Mouse (Mus musculus) cortical plate, adult 2 months (tissue): ENCODE results near the gene Dzank1.

Experiments used
- CTCF ChIP-seq: fragments of 200-500 bp; IDR thresholded peaks from 2 replicates; pipeline ENCODE4 v1.5.1; 2011; ENCODE audit warnings: mild to moderate bottlenecking, control low read depth, low read length; ENCODE audit not compliant: insufficient read depth; ENCODE audit errors: extremely low read depth
- POLR2A ChIP-seq: fragments of 200-500 bp; IDR thresholded peaks from 2 replicates; pipeline ENCODE4 v1.6.1; 2011; ENCODE audit warnings: mild to moderate bottlenecking, low read length, control low read depth; ENCODE audit not compliant: insufficient read depth; ENCODE audit errors: extremely low read depth

- TF ChIP-seq POLR2A: no peak
- TF ChIP-seq CTCF: 0 out of 2 replicates have a peak, but pooled peaks have one; percentile 0
Observed at GRCm38 (mm10) chr2:144541246-144541645, 14.0 kb upstream of the Dzank1 start.
